Comparison of ENCODE assay signal across 7 mouse cellular contexts in the genomic region with DNA sequence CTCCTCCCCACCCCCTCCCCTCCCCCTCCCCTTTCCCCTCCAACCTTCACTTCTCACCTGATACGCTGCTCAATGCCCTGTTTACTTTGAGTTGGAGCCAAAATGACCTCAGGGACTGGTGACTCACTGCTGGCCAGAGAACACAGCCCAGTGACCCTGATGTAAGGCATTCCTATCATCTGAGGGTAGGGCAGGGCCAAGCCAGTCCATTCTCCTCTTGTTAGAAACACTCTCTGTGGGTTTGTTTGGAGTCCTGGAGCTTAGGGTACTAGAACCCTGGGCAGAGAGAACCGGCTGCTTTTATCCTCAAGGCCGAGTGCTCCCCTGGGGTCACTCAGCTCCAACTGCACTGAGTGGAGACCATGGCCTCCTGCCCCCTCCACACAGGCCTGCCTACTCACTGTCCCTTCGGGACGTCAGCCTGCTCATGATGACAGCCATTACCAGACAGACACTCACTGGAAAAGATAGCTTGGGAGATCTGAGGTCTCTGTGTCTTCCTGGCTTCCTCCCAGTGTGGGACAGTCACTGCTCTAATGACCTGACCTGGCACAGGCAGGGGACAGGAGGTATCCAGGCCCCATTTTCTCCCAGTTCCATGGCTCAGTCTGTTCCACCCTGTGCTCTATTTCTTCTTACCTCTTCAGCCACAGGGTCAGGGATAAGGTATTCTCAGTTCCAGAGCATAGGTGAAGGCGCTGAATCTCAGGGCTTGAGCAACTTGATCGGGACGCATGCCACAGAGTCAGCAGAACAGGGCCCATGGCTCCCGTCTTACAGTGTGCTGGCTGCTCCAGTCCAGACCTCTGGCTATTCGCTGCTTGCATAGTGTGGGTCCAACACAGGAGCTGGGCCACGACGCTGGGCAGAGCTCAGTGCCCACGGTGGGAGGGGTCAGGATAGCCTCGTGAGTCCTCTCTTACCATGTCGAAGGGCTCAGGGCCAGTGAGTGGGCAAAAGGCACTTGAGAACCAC.
DNase-seq lines count a peak whose midpoint lies in the region; ATAC-seq and TF ChIP-seq lines count a peak whose summit lies in the region.

No protein-coding gene starts in this region.

- peak overlapping the region; percentile 51 for H3K27ac ChIP-seq in heart, adult 2 months
- peak overlapping the region; percentile 59; the same call in 1 of the 2 replicates for H3K27ac ChIP-seq in kidney, embryonic 16.5 days (ENCODE audit: low read length)

- H3K9me3 ChIP-seq in kidney, embryonic 16.5 days (ENCODE audit: low read length): no peaks in the 10 kb centered on the region

- ATAC-seq in kidney, embryonic 16.5 days (ENCODE audit: low FRiP score, low TSS enrichment): peak; percentile 58; the same call in 1 of the 2 replicates

- no peak overlapping the region for H3K4me3 ChIP-seq in heart, adult 2 months
- no peak overlapping the region for H3K4me3 ChIP-seq in kidney, embryonic 16.5 days (ENCODE audit: low read length)

- TF ChIP-seq CTCF in heart, adult 2 months (IDR thresholded peaks at IDR 0.05): no peak

- DNase-seq in urinary bladder, adult 18-20 months (ENCODE audit: low spot score in 2 of 2): peak; percentile 34 to 74
- DNase-seq in urinary bladder, postnatal 10 days (ENCODE audit: low spot score): no peak
- peak; percentile 47 to 79 for DNase-seq in heart, adult 2 months
- DNase-seq in lung, postnatal 14 days: peak; percentile 67
- DNase-seq in thymus, postnatal 4 days: no peak
- no peak for DNase-seq in thymus, postnatal 25 days

- WGBS in heart, adult 2 months: 60% methylated on average over 15 of the region's 15 CpGs
- 62% methylated on average over 15 of the region's 15 CpGs for WGBS in kidney, embryonic 16.5 days

- intact Hi-C loops in heart, adult 2 months (cut with DNase I): no loop called here

- H3K4me1 ChIP-seq in heart, adult 2 months (ENCODE audit: control insufficient read depth, insufficient read depth, low read length): peaks cover 8% of the 10 kb centered on the region; the same call in 1 of the 2 replicates
- H3K4me1 ChIP-seq in kidney, embryonic 16.5 days (ENCODE audit: insufficient read depth, low read length): peaks cover 35% of the 10 kb centered on the region

- no peak overlapping the region for H3K4me2 ChIP-seq in kidney, embryonic 16.5 days (replicated peaks; ENCODE audit: low read depth, low read length)

- H3K79me2 ChIP-seq in heart, adult 2 months (replicated peaks; ENCODE audit: control insufficient read depth, insufficient read depth, low read length): no peaks in the 10 kb centered on the region

- TF ChIP-seq POLR2A in heart, adult 2 months (IDR thresholded peaks at IDR 0.05; ENCODE audit: insufficient read depth, low read depth, low read length): no peak

- H3K36me3 ChIP-seq in heart, adult 2 months (ENCODE audit: control insufficient read depth, insufficient read depth, low read length): no peaks in the 10 kb centered on the region
- H3K36me3 ChIP-seq in kidney, embryonic 16.5 days (ENCODE audit: insufficient read depth, low read length): no peaks in the 10 kb centered on the region

- H3K27me3 ChIP-seq in heart, adult 2 months (ENCODE audit: control insufficient read depth, insufficient read depth, low read length): no peaks in the 10 kb centered on the region
- no peaks in the 10 kb centered on the region for H3K27me3 ChIP-seq in kidney, embryonic 16.5 days (ENCODE audit: insufficient read depth, low read length)

- no peak overlapping the region for H3K9ac ChIP-seq in heart, adult 2 months (ENCODE audit: low read depth, low read length)
- H3K9ac ChIP-seq in kidney, embryonic 16.5 days (replicated peaks; ENCODE audit: low read length): no peak overlapping the region

- TF ChIP-seq EP300 in heart, adult 2 months (IDR thresholded peaks at IDR 0.05; ENCODE audit: insufficient read depth, low read depth, low read length): peak; percentile 92

Comparison
In these comparisons a context has a peak if more than half of its experiments do, and no peak if none do; other contexts are left out.
1. DNase-seq: peak in urinary bladder, adult 18-20 months (2 of 2), heart, adult 2 months (2 of 2) and lung, postnatal 14 days (single experiment); none in urinary bladder, postnatal 10 days (single experiment), thymus, postnatal 4 days (single experiment) and thymus, postnatal 25 days (single experiment).